Mouse (Mus musculus) bone marrow macrophage, adult 2 months (primary cell): Measurements from ENCODE around the gene Gm17606. TPM values are rescaled to one million over a fixed set of nuclear protein-coding genes. Genes with fewer than 3 reads are reported as not detected.
"Not testable (repeated sequence)": the region's sequence is repeated elsewhere in the genome, so short reads cannot be mapped to it uniquely, and the experiment has no call there.

Experiments used
- H3K27ac ChIP-seq: 2 replicates; pipeline ENCODE4 v1.5.1; 2012; ENCODE audit warnings: low read depth, low read length; ENCODE audit not compliant: insufficient read depth
- H3K4me1 ChIP-seq: 2 replicates; pipeline ENCODE4 v1.6.1; 2012; ENCODE audit warnings: low read length; ENCODE audit not compliant: control insufficient read depth, insufficient read depth
- H3K4me3 ChIP-seq: 2 replicates; pipeline ENCODE4 v1.5.1; 2012; ENCODE audit warnings: mild to moderate bottlenecking, low read length, moderate library complexity; ENCODE audit not compliant: insufficient read depth
- CTCF ChIP-seq: IDR thresholded peaks from 2 replicates; pipeline ENCODE4 v1.5.1; 2012; ENCODE audit warnings: low read depth, mild to moderate bottlenecking, low read length, moderate library complexity
- POLR2A ChIP-seq: IDR thresholded peaks from 2 replicates; pipeline ENCODE4 v1.6.1; 2012; ENCODE audit warnings: mild to moderate bottlenecking, low read depth, low read length, borderline replicate concordance
- polyA plus RNA-seq: library from polyadenylated mRNA; stranded (reverse); fragments of >200 nt; gene quantifications from 2 replicates; pipeline ENCODE4 v1.2.4, GENCODE M21; 2012; ENCODE audit not compliant: missing spikeins, insufficient read depth, insufficient read length

Gm17606 gene
- polyA plus RNA-seq, 1 experiment = not detected

DNA sequence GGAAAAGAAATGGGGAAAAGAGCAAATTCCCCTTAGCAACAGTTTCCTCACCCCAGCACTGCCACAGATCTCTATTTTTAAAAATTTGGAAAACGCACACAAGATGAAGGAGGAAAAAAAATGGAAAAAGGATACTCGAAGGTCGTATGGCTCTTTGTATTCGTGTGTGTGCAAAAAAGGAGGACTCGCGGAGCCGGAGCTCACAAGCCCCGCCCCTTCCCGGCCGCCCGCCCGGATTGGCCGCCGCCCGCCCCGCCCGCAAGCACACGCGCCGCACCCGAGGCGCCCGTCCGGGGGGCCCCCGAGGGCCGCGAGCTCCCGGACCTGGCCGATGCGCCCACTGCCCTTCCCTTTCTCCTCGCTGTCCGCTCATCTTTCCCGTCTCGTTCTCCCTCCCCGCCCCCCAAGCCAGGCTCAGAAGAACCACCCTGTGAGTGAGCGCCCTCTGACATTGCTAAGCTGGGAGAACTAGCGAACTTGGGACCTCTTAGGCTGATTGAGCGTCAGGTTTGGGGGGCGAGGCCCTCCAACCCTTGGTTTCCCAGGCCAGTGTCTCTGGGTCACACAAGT is 34.9 kb upstream of the Gm17606 start, which contains the start of gene 4931414P19Rik:
Gene 4931414P19Rik (minus strand): TSS at position 242 of the 570 bp plus-strand sequence.
- peaks cover 13% of the 10 kb centered on the region for H3K4me1 ChIP-seq

DNA sequence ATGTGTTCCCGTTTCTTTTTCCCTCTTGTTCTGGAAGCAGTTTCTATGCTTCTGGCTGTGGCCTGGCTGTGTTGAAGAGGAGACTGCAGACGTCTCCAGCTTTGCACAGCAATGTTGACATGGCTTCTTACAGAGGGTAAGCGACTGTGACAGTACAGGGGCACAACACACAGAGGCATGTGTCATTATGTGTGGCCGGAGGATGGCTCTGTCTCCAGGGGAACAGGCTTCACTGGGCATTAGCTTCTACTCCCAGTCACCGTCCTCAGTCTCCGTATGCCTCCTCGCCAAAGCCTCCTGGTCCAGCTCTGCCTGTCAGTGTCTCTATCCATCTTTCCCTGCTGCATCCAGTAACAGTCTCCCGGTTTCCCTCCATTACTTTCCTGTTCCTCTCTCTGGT is 33.5 kb upstream of the Gm17606 start:
- H3K4me1 ChIP-seq = peaks cover 11% of the 10 kb centered on the region
- H3K27ac ChIP-seq = no peak overlapping the region
- no peak for TF ChIP-seq POLR2A
- no peak for TF ChIP-seq CTCF
- H3K4me3 ChIP-seq = no peak overlapping the region

More for the DNA sequence above, 34.9 kb upstream of the Gm17606 start, which contains the start of gene 4931414P19Rik:
- H3K27ac ChIP-seq = peak within 1 kb of the TSS; percentile 13; the same call in 1 of the 2 replicates
- peak within 1 kb of the TSS; percentile 61 for H3K4me3 ChIP-seq
- TF ChIP-seq CTCF (no peak), POLR2A (no peak)

DNA sequence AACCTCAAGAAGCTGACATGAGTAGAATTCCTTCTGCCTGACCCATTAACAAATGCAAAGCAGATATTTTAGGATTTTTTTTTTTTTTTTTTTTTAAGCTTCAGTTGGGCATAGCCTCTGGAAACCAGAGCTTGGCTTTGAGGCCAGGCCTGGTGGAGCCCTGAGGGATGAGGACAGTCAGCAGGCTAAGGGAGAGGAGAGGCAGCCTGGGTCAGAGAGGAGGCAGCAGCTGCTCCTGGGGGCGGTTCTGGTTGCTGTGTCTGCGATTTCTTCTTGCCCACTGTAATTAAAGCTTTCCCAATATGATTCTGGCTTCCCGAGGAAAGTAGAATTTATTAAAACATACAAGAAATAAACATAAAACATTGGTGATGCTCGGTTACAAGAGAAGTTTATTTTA is 31.5 kb upstream of the Gm17606 start:
- H3K27ac ChIP-seq = no peak overlapping the region
- peaks cover 6% of the 10 kb centered on the region for H3K4me1 ChIP-seq
- TF ChIP-seq POLR2A (no peak), CTCF (no peak)
- H3K4me3 ChIP-seq = no peak overlapping the region

DNA sequence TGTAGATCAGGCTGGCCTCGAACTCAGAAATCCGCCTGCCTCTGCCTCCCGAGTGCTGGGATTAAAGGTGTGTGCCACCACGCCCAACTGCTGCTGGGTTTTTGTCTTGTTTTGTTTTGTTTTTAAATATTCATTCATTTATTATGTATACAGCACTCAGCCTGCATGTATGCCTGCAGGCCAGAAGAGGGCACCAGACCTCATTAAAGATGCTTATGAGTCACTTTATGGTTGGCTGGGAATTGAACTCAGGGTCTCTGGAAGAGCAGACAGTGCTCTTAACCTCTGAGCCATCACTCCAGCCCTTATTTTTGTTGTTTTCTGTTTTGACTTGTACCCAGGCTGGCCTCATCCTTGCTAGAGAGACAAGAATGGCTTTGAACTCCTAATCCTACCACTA is 30.8 kb upstream of the Gm17606 start:
- no peak overlapping the region for H3K4me3 ChIP-seq
- TF ChIP-seq POLR2A = no peak
- 0 out of 2 replicates have a peak, but pooled peaks have one; percentile 31 for TF ChIP-seq CTCF
- peaks cover 6% of the 10 kb centered on the region for H3K4me1 ChIP-seq
- no peak overlapping the region for H3K27ac ChIP-seq

DNA sequence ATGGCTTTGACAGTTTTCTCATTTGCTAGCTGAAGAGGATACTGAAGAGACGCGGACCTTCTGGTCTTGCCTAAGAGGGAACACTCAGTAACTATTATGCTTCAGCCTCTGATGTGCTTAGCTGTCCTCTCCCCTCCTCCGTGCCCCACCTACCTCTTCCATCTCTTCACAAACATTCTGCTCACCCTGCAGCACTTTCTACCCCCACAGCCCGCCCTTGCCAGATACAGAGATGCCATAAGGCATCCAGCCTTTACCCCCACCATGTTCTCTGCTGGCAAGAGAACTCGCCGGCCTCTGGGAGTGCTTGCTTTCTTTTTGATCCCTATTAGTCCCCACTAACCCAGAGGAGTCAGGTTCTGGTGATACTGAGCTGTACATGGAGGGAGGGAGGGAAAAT is 30.1 kb upstream of the Gm17606 start:
- Histone ChIP-seq H3K4me1 (peaks cover 4% of the 10 kb centered on the region; the same call in 1 of the 2 replicates), H3K4me3 (no peak overlapping the region), H3K27ac (no peak overlapping the region)
- TF ChIP-seq POLR2A (no peak), CTCF (no peak)

DNA sequence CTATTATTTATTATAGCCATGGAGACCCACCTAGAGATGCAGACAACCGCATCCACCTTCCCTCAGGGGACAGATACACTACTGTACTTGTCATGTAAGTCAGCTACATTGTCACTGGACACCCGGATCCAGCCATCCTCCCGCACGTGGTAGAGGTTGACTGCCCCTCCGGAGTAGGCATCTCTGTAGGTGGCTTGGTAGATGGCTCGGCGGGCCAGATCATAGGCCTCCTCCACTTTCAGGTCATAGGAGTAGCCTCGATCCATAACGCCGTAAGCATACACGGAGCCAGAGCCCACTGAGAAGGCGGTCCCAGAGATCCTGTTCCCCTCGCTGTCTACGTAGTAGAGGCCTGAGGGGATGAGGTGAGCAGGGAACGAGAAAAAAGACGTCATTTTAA is 26.6 kb upstream of the Gm17606 start:
- not testable (repeated sequence) for H3K27ac ChIP-seq, H3K4me1 ChIP-seq

DNA sequence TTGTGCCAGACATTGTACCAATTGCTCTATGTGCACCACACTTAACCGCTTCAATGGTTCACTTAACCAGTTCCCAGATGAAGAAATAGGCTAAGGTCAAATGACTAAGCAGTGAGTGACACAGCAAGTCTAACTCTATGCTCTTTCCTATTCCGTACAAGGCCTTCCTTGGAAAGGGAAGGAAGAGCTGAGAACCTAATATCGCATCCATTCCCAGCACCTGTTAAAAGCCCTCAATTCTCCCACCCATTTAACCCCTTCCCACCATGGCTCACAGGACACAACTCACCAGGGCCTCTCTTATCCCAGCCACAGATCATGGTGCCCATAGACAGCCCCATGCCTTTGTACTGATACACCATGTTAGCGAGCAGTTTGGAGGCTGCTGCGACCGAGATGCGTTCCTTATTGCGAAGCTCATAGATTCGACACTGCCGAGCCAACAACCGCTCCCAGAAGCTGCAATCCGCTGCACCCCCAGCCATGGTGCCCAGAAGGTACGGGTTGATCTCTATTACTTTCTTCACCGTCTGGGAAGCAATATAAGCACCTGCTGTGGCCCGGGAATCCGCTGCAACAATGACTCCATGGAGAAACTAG is 24.4 kb upstream of the Gm17606 start:
- no peak overlapping the region for H3K27ac ChIP-seq
- TF ChIP-seq CTCF = no peak
- TF ChIP-seq POLR2A = no peak
- 0 out of 2 replicates have a peak overlapping the region, but pooled peaks have one; percentile 5 for H3K4me3 ChIP-seq
- peaks cover 6% of the 10 kb centered on the region for H3K4me1 ChIP-seq

More for the DNA sequence above, 26.6 kb upstream of the Gm17606 start:
- H3K4me3 ChIP-seq = not testable (repeated sequence)

DNA sequence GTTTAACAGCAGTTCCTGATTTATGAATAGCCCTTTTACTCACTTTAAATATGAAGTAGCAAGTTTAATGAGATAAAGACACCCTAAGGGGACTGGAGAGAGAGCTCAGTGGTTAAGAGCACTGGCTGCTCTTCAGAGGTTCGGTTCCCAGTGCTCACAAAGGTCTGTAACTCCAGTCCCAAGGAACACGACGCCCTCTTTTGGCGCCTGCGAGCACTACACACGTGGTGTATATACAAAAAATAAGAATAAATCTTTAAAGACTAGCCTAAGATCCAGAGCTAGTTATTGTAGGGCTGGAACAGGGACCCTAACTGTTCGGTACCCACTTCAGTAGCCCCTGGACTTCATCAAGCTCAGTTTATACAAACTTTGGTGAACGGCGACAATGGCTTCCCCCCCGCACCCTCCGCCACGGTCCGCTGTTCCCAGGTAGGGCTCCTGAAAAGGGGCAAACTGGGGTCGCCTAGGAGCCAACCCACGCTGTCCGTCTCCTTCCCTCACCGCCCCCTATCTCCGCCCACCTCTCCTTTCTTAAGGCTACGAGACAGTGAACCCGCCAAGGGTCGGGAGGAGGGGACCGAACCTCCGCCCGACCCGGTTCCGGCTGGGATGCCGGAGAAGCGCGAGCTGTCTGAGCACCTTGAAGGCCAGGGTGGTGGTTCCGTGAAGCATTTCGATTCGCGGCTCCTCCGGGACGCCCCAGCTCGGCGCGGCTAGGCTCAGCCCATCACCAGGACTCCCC is 23.4 kb upstream of the Gm17606 start:
- TF ChIP-seq CTCF = no peak
- no peak for TF ChIP-seq POLR2A
- peaks cover 6% of the 10 kb centered on the region for H3K4me1 ChIP-seq
- H3K27ac ChIP-seq = peak overlapping the region; percentile 35; the same call in 1 of the 2 replicates
- H3K4me3 ChIP-seq = peak overlapping the region; percentile 84

DNA sequence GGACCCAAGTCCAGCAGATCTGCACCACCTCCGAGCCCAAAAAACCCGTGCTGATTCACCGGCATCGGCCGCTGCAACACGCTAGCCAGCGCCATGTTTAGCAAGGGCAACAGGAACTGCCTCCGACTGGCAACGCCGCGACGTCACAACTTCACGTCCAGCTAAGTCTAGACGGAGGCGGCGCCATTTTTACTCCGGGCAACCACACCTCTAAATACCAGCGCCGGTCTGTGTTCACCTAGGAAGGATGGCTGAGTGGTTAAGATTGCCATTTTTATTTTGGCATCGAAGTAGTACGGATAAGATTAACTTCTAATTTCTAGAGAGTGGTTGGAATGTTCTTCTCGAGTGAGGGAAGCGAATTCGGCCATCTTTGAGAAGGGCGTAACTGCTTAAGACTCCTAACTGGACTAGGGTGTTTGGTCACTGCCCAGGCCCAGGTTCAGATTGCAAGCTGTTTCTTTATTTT is 22.8 kb upstream of the Gm17606 start, which contains the start of gene Psmb5:
Gene Psmb5 (minus strand): TSS at position 126 of the 469 bp plus-strand sequence.
- Histone ChIP-seq H3K4me1 (peaks cover 6% of the 10 kb centered on the region), H3K27ac (peak within 1 kb of the TSS; percentile 66), H3K4me3 (peak within 1 kb of the TSS; percentile 84)
- no peak for TF ChIP-seq CTCF
- TF ChIP-seq POLR2A = no peak

DNA sequence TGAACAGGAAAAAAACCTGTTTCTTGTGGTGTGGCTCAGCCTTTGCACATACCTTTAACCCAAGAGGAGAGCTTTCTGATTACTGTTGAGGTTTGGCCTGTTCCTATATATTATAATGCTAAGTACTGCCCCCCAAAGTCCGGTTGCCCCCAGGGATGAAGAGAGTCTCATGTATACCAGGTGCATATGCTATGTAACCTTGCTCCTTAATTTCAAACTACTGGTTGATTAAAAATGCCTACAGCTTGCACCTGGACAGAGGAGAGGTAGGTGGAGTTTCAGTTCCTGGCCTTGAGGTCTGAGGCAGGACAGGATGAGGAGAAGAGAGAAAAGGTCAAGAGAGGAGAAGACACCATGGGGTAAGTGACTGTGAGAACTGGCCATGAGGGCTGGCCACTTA is 19.6 kb upstream of the Gm17606 start, which contains the start of gene Psmb11:
Gene Psmb11 (plus strand): TSS at position 301 of the 400 bp plus-strand sequence.
- no peak within 1 kb of the TSS for H3K27ac ChIP-seq
- TF ChIP-seq CTCF (no peak), POLR2A (no peak)

More for the DNA sequence above, 19.6 kb upstream of the Gm17606 start, which contains the start of gene Psmb11:
- H3K4me1 ChIP-seq = peaks cover 6% of the 10 kb centered on the region
- no peak within 1 kb of the TSS for H3K4me3 ChIP-seq
